Mouse (Mus musculus) mesoderm, embryonic 11.5 days (tissue): ENCODE measurements at regions not wholly inside any gene's neighbourhood (a gene's known extent, or its start where the extent isn't known, plus 50 kb on each side); places are given as distances from the start of the nearest gene placed in this dataset.
"Not testable (repeated sequence)": the region's sequence is repeated elsewhere in the genome, so short reads cannot be mapped to it uniquely, and the experiment has no call there.

Source experiments
- DNase-seq: peaks from one replicate; pipeline ENCODE4 v3.0.0-alpha.2; 2012; ENCODE audit warnings: low read depth, low spot score

DNA sequence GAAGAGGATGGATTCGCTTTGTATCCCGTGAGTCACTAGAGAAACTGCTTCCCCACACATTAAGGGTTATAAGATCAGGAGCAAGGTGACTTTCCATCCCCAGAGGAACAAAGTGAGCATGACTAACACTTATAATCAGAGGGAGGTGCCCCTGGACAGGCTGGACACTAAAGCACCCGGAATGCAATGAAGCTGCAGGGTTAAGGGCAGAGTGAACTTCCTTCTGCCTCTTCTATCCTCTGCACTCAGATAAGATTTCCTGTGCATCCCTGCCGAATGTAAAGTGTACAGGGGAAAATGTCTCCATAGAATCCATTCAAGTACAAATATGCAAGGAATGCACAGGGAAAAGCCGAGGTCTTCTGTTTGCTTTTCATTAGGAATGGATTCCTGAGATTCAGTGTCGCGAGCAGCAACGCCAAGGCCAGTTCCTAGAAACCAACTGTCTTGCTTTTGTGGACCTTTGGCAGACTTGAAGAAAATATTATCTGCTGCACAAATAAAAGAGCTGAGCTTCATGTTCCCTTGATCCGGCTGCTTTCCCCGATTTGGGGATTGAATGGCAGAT is 58.5 kb upstream of the Fbxl7 start:
- DNase-seq: peak; percentile 56

DNA sequence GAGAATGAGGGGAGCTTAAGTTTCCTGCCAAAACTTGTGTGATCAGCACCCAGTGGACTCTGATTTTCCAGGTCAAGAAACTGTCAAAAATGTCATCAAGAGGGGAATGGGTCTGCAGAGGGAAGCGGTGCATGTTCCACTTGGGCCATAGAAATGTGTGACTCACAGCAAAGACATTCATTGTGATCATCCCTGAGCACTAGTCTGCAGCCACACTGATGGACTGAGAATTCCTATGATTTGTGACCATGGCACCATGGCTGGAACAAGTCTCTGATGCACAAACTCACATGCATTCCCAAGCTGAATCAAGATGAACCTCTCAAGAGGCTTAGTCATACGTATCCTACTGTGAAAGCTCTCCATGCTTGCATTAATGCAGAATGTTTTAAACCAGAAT is 63.6 kb upstream of the Fbxl7 start:
- DNase-seq: no peak

DNA sequence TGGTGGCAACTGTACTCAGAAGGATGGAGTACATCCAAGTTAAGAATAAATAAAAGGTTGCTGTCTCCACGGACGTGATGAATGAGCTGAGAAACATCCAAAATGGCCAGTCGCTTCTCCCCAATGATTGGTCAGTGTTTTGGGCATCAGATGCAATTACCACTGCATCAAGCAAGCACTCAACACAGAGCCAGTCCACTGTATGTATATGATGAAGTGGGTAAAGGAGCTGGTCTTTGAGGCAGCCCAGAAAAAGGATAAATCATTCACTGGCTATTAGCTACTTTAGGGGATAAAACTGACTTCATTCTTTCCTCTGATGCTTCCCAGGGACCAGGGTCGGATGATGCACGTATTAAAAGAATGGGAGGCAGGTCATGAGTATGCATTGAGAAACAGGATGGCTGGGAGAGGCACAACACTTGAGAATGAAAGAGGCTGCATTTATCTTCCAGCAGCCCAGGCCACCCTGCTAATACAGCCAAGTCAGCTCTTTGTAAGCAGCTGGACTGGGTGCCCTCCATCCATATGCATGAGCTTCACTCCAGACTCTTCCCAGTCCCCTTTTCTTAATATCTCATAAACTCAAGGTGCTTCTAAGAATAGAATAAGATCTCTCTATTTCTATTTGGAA is 73.1 kb upstream of the Fbxl7 start:
- peak; percentile 22 for DNase-seq

DNA sequence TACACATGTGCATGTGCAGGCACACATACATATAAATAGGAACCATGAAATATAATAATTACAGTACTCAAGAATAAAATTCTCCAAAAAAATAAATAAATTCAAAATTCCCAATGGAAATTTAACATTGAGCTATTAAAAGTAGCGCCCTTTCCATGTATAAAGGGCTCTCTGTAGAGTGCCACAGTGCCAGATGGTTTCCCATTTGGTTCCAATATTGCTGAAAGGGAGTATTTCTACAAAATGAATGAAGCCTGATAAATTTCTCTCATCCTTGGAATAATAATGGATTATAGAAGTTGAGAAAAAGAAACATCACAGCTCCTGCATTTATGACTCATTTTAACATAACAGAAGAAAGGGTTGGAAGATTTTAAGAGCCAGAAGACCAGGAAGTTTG is 75.4 kb upstream of the Fbxl7 start:
- no peak for DNase-seq

DNA sequence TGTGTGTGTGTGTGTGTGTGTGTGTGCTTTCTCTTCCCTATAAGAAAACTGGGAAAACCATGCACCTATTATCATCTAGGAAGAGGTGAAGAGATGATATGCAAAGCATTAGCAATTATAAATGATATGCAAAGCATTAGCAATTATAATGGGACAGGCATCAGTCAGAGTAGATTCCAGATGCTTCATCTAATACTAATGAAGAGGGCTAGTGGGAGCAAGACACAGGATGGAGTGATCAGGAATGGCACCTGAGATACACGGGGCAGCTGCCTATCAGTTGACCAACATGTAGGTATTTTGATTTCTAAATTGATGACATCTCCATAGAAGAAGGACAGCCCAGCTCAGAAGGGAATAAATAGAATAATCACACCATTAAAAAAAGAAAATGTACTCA is 97.7 kb upstream of the Fbxl7 start:
- no peak for DNase-seq

DNA sequence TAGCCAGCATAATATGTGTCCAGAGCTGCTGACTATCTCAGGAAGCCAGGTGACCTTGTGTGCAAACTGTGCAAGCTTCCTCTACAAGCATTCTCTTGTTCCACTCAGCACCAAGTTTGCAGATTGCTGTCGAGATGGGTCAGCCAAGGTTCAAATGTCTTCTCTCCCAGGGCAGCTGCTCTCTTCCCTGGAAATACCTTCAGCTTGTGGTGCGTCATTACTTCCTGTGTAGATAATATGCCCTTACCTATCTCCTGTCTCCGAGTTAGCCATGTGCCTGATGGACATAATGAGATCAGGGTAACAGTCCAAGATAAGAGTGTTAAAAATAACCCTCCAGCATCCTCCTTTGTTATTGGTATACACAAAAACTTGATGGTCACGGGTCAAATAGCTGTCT is 113.7 kb upstream of the Fbxl7 start:
- DNase-seq: no peak

DNA sequence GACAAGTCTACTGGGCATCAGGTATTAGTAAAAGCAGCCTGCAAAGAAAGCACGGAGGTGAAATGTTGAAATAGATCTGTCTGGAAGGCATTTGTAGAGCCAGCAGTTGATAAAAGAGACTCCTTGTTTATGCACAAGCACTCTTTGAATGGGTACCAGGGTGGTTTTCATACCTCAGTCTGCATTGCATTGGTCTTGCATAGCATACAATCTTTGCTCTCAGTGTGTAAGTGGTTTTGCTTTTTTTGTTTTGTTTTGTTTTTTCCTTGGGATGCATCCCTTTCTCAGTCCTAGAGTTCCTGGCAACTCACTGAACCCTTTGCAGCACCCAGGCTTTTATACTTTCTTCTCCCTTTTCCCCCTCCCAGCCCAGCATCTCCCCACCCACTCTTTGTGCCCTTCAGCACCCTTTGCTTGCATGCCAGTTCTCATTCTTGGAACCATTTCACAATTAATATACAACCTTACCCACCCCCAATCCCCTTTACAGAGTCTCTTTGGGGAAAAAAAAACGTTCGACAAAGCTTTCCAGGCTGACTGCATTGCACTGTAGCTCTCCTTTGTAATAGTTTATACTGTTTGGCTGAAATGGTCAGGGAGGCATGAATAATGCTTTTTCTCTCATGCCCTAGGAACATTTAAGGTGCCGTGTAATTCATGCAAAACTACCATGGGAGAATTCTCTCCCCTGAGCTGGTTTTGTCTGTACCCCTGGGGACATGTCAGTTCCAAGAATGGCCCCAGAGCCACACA is 118.7 kb upstream of the Fbxl7 start:
- DNase-seq: peak; percentile 59

DNA sequence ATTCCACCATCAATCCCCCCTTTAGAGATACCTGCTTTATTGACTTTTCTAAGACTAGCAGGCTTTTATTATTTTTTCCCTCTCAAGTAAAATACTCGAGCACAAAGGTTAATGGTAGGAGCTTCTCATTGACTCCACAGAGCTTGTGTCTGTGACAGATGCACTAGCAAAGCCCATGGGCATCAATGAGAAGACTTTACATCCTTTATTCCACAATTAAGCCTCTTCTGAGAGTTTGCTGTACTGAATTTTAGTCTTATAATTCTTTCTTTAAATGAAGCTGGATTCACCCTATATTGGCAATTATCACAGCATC is 119.2 kb upstream of the Fbxl7 start:
- no peak for DNase-seq

DNA sequence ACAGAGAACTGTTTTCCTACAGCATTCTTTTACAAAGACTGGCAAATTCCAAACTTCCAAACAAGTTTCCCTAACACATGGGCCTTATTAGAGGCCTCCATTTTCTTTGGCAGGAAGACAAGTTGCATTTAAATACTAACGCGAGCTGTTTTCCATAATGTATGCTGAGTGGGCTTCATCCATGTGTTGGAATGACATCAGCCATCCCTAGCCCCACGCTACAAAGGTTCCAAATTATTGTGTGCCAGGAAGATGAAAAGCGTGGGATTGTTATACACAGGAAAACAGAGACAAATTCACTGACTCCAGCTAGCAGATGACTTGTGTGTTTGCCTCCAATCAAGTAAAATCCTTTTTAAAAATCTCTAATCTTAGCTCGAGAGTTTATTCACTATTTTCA is 125.1 kb upstream of the Fbxl7 start:
- DNase-seq: no peak

DNA sequence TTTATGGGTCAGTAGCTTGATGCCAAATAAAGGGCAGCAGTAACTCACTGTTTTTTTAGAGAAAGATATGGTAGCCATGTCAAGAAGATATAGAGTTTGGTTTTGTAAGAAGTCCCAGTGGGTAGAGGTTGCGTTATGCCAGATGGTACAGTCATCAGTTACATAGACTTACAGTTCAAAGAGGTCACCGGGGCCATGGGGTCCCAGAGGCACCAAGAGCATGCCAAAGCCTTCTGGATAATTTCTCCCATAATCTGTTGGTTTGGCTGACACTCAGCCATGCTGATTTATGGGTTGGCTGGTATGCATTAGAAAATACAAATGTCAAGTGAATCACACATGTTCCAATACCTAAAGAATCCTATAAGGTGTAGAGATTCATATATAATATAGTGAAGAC is 137.9 kb upstream of the Fbxl7 start:
- DNase-seq: peak; percentile 86

DNA sequence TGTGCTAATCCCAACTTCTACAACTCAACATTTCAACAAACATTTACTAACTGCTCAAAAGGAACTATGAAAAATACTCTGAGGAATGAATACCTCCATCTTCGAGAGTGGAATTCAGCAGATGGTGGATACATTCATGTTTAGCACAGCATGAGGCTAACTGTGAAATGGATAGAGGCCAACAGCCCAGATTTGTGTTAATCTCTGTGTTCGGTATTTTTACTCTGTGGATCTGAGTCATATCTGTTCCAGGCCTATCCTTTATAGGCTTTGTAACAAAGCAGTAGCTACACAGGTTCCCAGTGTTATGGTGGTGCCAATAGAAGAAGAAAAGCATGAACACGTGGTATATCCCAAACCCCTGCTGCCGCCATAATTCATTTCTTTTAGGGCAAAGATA is 148.4 kb upstream of the Fbxl7 start:
- no peak for DNase-seq

DNA sequence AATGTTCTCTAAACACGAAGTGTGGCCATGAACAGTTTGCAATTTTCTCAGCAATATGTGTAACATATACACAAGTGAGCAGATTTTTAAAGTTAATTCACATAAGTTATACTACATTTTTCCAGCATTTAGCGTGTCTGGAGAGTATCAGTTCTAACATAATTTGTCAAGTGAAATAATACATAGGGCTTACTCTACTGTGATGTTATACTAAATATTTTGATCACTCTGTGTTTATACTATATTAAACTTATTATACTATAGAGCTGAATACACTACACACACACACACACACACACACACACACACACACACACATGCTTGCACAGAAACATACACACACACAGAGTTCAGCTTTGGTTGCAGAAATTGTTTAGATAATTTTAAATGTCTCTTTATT is 155.3 kb upstream of the Fbxl7 start:
- no peak for DNase-seq

DNA sequence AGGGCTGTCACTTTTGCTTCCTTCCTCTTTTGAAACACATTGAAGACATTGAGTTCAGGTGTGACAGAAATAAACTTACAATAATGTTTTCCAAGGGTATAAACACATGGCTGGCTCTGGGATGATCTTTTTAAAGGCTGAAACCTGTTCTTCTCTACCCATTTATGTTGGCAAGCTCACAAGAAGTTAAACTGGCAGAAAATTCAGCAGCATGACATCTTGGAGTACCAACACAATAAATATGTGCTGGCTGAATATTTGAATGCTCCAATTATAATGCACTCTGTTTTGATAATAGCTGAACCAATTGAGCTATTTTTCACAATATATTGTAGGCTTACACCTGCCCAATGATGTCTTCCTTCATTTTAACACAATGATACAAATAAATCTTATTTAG is 168.1 kb upstream of the Fbxl7 start:
- DNase-seq: no peak

DNA sequence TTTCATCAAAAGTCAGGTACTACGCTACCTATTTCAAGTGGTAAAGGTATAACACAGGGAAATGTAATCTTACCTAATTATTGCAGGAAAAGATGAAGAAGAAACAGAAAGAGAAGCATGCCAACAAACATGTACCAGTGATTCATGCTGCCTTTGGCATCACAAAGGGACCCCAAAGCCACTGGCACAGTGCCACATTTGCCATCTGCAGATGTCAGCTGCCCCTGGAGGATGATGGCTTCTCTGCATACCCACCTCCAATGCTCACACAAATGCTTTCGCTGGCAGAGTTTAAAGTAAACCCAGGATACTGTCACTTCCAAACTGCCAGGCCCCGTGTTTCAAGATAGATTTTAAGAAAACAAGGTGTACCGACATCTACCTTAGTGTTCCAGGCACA is 168.6 kb upstream of the Fbxl7 start:
- DNase-seq: no peak

DNA sequence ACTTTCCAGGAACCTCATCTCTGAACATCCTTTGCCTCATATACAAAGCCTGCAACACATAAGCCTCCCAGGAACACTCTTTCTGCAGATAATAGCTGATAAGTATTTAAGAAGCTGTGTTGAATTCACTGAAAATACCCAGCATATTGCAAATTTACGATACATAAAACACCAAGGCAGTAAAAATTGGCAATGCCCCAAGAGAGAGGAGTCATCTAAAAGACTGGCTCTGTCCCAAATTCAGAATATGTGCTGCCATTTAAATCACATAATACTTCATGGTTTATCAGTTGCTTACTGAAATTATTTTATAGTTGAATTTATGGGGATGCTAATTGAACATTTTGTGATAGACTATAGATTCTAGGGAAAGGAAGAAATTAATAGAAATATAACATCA is 172.3 kb upstream of the Fbxl7 start:
- no peak for DNase-seq

DNA sequence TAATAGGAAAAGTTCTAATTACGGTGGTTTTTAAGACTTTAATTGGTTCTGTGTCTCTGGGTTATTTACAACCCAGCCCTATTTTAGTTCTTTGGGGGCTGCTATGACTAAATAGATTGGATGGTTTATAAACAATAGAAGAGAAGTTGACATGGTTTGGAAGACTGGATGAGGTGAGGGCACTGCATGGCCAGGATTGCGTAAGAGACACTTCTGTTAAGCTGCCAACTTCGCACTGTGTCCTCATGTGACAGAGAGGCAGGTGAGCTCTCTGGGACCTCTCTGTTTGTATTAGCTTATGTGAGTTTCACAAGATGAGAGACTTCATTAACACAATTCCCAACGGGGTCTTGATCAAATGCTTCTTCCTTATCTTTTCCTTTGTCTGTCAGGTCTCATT is 182.5 kb upstream of the Fbxl7 start:
- no peak for DNase-seq

DNA sequence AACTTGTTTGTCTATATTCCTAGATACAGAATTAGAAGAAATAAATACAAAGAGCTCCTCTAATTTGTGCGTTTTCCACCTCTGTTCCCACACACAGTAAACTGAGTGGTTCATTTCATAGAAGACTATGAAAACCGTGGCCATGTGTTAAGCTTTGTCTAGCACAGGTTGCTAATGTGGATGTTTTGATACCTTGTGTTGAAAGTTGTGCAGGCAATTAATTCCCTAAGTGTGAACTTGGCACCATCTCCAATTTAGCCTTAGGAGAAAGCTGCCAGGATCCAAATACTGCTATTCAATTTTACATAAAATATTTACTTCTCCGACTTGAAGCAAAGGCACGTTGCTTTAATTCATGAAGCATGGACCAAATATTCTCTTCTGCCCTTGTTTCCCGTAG is 187.4 kb upstream of the Fbxl7 start:
- no peak for DNase-seq

DNA sequence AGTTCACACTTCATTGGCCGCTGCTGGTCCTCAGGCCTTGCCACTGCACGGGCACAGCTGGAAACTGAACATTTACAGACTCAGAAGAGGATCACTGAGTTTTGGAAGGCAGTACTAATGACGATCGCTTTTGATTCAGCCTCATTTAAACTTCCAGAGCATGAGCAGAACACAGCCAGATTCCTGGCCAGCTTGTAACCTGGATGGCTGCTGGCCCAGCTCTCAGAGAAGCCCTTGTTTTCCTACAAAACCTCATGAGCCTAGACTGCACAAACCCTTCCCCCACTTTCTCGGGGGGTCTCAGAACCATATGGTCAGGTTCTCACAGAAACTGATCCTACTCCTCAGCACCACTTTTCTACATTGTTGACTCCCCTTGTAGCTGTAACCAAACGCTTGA is 188.2 kb upstream of the Fbxl7 start:
- DNase-seq: no peak

DNA sequence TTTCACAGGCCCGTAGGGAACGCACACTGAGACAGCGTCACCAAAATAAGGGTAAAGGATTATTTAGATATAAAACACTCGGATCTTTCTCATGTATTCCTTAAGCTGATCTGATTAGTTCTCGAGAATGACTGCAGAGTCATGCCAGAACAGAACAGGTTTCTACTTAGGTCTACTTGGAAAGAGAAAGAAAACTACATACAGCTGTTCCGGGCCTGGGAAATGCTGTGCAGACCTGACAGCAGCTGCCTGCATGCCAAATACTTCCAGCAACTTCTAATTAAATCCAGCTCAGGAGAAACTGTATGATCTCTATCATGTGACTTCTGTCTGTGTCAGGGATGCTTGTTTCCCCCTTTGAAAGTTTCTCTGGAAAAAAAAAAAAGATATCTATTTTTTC is 193.8 kb upstream of the Fbxl7 start:
- DNase-seq: no peak

DNA sequence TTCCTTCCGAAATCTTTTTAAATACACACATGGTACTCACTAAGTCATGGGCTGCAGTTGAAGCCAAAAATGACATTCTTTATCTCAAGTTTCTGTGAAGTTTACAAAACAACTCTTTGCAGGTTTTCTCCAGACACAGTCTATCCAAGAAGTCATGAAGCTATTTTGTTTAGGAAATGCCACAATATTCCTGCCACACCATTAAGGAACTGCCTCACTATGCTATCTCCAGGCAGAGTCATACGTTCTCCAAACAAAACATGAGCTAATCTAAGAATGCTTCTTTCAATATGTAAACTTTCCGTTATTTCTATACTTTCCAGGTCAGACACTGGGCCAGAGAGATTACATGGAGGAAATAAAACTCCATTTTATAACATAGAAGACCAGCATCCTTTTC is 198.7 kb upstream of the Fbxl7 start:
- DNase-seq: no peak

DNA sequence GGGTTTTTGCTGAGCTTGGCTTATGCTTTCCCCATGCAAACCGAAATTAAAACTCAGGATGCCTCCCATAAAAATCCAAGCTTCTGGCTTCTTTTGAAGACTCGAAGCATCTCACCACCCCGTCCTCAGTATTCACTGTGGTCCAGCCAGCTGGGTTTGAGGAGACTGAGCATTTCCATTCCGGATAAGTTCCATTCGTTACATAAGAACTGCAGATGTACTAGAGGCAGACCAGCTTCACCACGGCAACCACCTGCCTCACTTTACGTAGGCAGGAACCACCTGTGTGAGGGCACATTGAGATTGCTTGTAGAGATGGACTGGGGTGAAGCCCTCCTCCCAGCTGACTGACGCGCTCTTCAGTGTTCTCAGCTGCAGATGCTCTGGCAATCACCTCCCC is 199.9 kb upstream of the Fbxl7 start:
- DNase-seq: no peak

DNA sequence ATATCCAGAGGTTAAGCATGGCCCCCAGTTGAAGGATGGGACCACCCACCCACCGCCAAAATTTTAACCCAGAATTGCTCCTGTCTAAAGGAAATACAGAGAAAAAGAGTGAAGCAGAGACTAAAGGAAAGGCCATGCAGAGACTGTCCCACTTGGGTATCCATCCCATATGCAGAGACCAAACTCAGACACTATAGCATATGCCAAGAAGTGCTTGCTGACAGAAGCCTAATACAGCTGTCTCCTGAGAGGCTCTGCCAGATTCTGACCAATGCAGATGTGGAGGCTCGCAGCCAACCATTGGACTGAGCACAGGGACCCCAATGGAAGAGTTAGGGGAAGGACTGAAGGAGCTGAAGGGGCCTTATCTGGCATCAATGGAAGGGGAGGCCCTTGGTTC is 206.2 kb upstream of the Fbxl7 start:
- DNase-seq: not testable (repeated sequence)

DNA sequence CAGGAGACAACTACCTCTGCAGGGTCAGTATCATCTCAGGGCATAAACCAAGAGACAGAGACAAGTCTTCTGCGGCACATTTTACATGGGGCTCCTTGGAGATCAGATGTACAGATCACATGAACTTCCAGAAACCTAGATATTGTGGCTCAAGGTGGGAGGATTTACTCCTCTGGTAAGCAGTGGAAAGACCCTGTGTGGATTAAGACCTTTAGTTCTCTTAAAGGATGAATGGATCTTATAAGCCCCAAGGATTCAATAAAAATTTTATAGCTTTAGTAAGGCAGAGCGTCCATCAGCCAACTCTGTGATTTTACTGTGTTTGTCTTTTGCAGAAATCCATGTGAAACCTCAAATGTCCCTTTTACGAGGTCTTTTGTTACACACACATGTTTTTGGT is 213.8 kb upstream of the Fbxl7 start:
- DNase-seq: no peak

DNA sequence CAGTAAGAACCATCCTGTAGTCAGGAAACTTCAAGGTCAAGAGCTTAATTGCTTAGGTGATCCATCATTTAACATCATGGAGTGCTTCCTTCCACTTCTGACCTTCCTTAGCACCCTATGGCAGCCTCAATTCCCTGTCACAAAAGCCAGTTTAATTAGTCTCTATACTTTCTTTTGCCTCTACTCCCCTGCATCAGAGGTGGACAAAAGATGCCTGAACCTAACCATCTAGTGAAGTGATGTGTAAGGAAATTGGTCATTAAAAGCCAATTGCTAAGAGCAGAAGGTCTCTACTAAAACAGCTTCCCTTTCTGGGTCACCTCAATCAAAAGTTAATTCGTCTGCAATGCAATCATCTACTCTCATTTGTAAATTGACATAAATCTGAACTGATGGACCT is 234.3 kb upstream of the Fbxl7 start:
- peak; percentile 7 for DNase-seq
